Mouse (Mus musculus) retina, embryonic 14.5 days (tissue): ENCODE data around the gene Ablim1.

ENCODE experiments used
- DNase-seq: peaks from one replicate; pipeline ENCODE4 v3.0.0-alpha.2; 2015; ENCODE audit warnings: low spot score

Ablim1 gene

GRCm38 (mm10) chr19:57343860-57344259 lies 29.1 kb upstream of the Ablim1 start:
- DNase-seq, result no peak

- DNase-seq, result no peak
Observed at GRCm38 (mm10) chr19:57340900-57341742, 26.4 kb upstream of the Ablim1 start.

- DNase-seq, result no peak
Observed at GRCm38 (mm10) chr19:57339281-57339864, 24.7 kb upstream of the Ablim1 start.

- no peak for DNase-seq
Observed at GRCm38 (mm10) chr19:57335135-57335534, 20.4 kb upstream of the Ablim1 start.

- no peak for DNase-seq
Observed at GRCm38 (mm10) chr19:57333356-57333755, 18.6 kb upstream of the Ablim1 start.

GRCm38 (mm10) chr19:57331237-57331636 lies 16.5 kb upstream of the Ablim1 start:
- DNase-seq, result no peak

GRCm38 (mm10) chr19:57330309-57330708 lies 15.6 kb upstream of the Ablim1 start:
- DNase-seq, result no peak

GRCm38 (mm10) chr19:57328792-57329191 lies 14.1 kb upstream of the Ablim1 start:
- DNase-seq, result peak; percentile 77

GRCm38 (mm10) chr19:57328269-57328668 lies 13.6 kb upstream of the Ablim1 start:
- DNase-seq, result no peak

GRCm38 (mm10) chr19:57327679-57328078 lies 13.0 kb upstream of the Ablim1 start:
- no peak for DNase-seq

GRCm38 (mm10) chr19:57325748-57326300 lies 11.1 kb upstream of the Ablim1 start:
- peak; percentile 83 for DNase-seq

- no peak for DNase-seq
Observed at GRCm38 (mm10) chr19:57323087-57323486, 8.4 kb upstream of the Ablim1 start.

GRCm38 (mm10) chr19:57322491-57322890 lies 7.8 kb upstream of the Ablim1 start:
- DNase-seq, result no peak

- DNase-seq, result no peak
Observed at GRCm38 (mm10) chr19:57321839-57322238, 7.1 kb upstream of the Ablim1 start.

- DNase-seq, result no peak
Observed at GRCm38 (mm10) chr19:57320656-57321382, 6.1 kb upstream of the Ablim1 start.

- DNase-seq, result no peak
Observed at GRCm38 (mm10) chr19:57316597-57316996, 1.9 kb upstream of the Ablim1 start.

- no peak for DNase-seq
Observed at GRCm38 (mm10) chr19:57315013-57315565, 370 bp upstream of the Ablim1 start.

GRCm38 (mm10) chr19:57313891-57314345 lies 801 bp downstream of the Ablim1 start:
- DNase-seq, result peak; percentile 20

GRCm38 (mm10) chr19:57313226-57313625 lies 1.5 kb downstream of the Ablim1 start:
- no peak for DNase-seq

- no peak for DNase-seq
Observed at GRCm38 (mm10) chr19:57309980-57310379, 4.7 kb downstream of the Ablim1 start.

GRCm38 (mm10) chr19:57306601-57307000 lies 8.1 kb downstream of the Ablim1 start:
- no peak for DNase-seq

GRCm38 (mm10) chr19:57305972-57306371 lies 8.7 kb downstream of the Ablim1 start:
- no peak for DNase-seq
